Mouse (Mus musculus): ENCODE data around the gene Gm4353. TPM values are rescaled to one million over a fixed set of nuclear protein-coding genes. Genes with fewer than 3 reads are reported as not detected.
A peak's percentile ranks its signal among the peaks of the same experiment; 100 is the strongest.

Gene Gm4353
- polyA plus RNA-seq, 1 experiment from 2014 or later = 0.65 TPM

DNA sequence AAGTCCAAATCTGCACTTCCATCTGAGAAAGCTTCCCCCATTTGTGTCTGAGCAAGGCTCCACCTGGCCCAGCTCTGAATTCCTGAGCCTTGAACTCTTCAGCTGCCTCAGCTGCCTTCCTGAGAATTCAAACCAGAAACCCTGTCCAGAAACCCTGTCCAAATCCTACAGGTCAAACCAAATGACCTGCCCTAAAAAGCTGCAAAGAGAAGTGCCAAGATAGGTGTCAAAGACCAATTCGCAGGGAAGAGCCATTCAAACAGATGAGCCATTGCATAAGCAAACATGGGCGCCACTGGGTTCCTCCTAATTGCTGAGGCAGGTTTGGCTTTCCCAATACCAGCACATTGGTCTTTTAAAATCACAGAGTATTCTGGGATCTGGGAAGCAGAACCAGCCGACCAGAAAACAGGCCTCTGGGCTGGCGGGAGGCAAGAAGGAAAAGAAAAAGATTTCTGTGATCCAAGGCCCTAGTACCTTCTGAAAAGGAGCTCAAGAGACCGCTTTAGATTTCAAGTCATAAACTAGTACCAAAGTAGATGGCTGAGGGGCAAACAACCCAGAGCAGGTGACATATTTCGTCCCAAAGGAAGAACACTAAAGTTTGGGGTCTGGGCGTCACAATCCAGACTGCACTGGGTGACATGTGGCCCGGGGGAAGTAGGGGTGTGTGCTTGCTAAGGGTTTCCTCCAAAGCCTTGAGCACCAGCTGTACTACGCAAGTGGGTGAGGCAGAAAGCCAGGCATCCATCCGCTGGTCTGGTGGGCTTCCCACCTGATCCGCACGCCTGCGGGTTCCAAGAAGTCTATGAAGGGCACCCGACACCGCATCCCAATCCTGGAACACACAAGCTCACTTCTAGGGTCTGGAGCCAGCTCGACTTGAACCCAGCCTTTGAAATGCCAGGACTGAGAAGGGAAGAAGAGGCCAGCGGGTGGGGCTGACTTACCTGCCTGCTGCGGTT lies 47.6 kb downstream of the Gm4353 start:
- no peaks in the 10 kb centered on the region for H3K36me3 ChIP-seq (ENCODE audit: control insufficient read depth, insufficient read depth, low read length)
- H3K4me2 ChIP-seq (ENCODE audit: low read depth, low read length) = no peak overlapping the region
- H3K9ac ChIP-seq (ENCODE audit: low read depth, low read length) = no peak overlapping the region
- no peak overlapping the region for H3K4me3 ChIP-seq (ENCODE audit: low read length)
- WGBS = 43% methylated on average over 18 of the region's 18 CpGs
- H3K4me1 ChIP-seq (ENCODE audit: control insufficient read depth, insufficient read depth, low read length) = peaks cover 13% of the 10 kb centered on the region
- ATAC-seq = no peak
- H3K9me3 ChIP-seq (ENCODE audit: control insufficient read depth, low read length) = no peaks in the 10 kb centered on the region
- no peak overlapping the region for H3K27ac ChIP-seq (ENCODE audit: low read length)
- H3K27me3 ChIP-seq (replicated peaks; ENCODE audit: control insufficient read depth, insufficient read depth, low read length) = peaks cover 37% of the 10 kb centered on the region

DNA sequence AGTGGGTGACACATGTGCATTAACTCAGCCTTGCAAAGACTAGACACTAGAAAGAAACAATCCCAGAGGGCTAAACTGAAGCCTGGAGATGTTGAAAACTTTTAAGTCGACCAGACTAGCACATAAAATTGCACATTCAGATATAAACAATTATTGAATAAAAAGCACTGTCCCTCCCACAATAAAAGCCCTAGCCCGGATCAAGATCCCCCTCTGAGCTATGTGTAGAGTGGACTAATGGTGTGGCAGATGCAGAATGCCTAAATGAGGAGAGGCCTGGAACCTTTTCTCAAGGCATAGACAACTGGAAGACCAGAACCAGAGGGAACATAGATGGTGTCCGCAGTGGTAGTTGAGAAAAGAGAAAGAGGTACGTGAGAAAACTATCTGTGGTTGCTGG lies 48.9 kb downstream of the Gm4353 start:
- no peak overlapping the region for H3K9ac ChIP-seq (ENCODE audit: low read depth, low read length)
- peaks cover 37% of the 10 kb centered on the region for H3K27me3 ChIP-seq (replicated peaks; ENCODE audit: control insufficient read depth, insufficient read depth, low read length)
- no peaks in the 10 kb centered on the region for H3K9me3 ChIP-seq (ENCODE audit: control insufficient read depth, low read length)
- no peaks in the 10 kb centered on the region for H3K36me3 ChIP-seq (ENCODE audit: control insufficient read depth, insufficient read depth, low read length)
- no peak for ATAC-seq
- WGBS = 65% methylated on average over 4 of the region's 4 CpGs
- no peak overlapping the region for H3K4me2 ChIP-seq (ENCODE audit: low read depth, low read length)
- H3K4me1 ChIP-seq (ENCODE audit: control insufficient read depth, insufficient read depth, low read length) = peaks cover 15% of the 10 kb centered on the region
- H3K4me3 ChIP-seq (ENCODE audit: low read length) = no peak overlapping the region
- H3K27ac ChIP-seq (ENCODE audit: low read length) = no peak overlapping the region

DNA sequence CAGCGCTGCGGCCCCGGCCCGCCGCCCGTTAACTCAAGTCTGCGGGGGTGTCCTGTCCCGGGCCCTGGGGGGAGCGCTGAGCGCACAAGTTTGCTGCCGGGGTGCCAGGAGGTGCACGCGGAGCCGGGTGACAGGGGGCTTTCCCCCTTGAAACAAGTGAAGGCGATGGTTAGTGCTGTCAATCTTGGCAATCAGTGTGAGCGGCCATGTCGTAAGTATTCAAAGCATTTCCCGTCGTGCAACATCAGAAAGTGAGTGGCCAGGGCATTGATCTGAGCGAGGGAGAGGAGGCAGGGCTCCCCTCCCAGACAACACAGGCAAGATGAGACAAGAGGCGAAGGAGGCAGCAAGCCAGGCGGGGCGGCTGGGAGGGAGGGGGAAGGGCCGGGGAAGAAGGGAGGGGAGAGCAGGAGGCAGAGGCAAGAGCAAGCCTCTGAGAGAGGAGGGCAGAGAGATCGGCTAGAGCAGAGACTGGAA lies 50.1 kb downstream of the Gm4353 start:
- H3K4me1 ChIP-seq (ENCODE audit: control insufficient read depth, insufficient read depth, low read length) = peaks cover 10% of the 10 kb centered on the region

GRCm38 (mm10) chr7:116033371-116034241 lies 50.8 kb downstream of the Gm4353 start:
- H3K4me2 ChIP-seq (ENCODE audit: low read depth, low read length) = peak overlapping the region; percentile 98
- H3K4me3 ChIP-seq (ENCODE audit: low read length) = peak overlapping the region; percentile 69
- peak overlapping the region; percentile 33; the same call in 1 of the 2 replicates for H3K27ac ChIP-seq (ENCODE audit: low read length)
- peaks cover 29% of the 10 kb centered on the region for H3K27me3 ChIP-seq (replicated peaks; ENCODE audit: control insufficient read depth, insufficient read depth, low read length)
- H3K9me3 ChIP-seq (ENCODE audit: control insufficient read depth, low read length) = no peaks in the 10 kb centered on the region
- H3K36me3 ChIP-seq (ENCODE audit: control insufficient read depth, insufficient read depth, low read length) = no peaks in the 10 kb centered on the region
- peak; percentile 31 for ATAC-seq
- peak overlapping the region; percentile 68 for H3K9ac ChIP-seq (ENCODE audit: low read depth, low read length)
- WGBS = under 1% methylated on average over 54 of the region's 54 CpGs
- peaks cover 6% of the 10 kb centered on the region for H3K4me1 ChIP-seq (ENCODE audit: control insufficient read depth, insufficient read depth, low read length)

More for the DNA sequence above, 50.1 kb downstream of the Gm4353 start:
- H3K9ac ChIP-seq (ENCODE audit: low read depth, low read length) = peak overlapping the region; percentile 68
- H3K36me3 ChIP-seq (ENCODE audit: control insufficient read depth, insufficient read depth, low read length) = no peaks in the 10 kb centered on the region
- under 1% methylated on average over 24 of the region's 25 CpGs for WGBS
- H3K4me2 ChIP-seq (ENCODE audit: low read depth, low read length) = peak overlapping the region; percentile 98
- peak overlapping the region; percentile 69 for H3K4me3 ChIP-seq (ENCODE audit: low read length)
- peak; percentile 27 for ATAC-seq
- H3K9me3 ChIP-seq (ENCODE audit: control insufficient read depth, low read length) = no peaks in the 10 kb centered on the region
- H3K27ac ChIP-seq (ENCODE audit: low read length) = no peak overlapping the region
- H3K27me3 ChIP-seq (replicated peaks; ENCODE audit: control insufficient read depth, insufficient read depth, low read length) = peaks cover 32% of the 10 kb centered on the region

Other genes starting within 250 kb of the Gm4353 start
- 25.3 and 26.2 TPM in 2 replicates for gene Sox6, start 45.8 kb downstream of the Gm4353 start, polyA plus RNA-seq (2015; fragmentation: Nextera tagmentation; extraction: Ambion mirVana)
- 180 and 206 TPM in 2 replicates for gene 1110004F10Rik, start 45.2 kb downstream of the Gm4353 start, polyA plus RNA-seq (2015; fragmentation: Nextera tagmentation; extraction: Ambion mirVana)
- gene Plekha7, start 223.7 kb upstream of the Gm4353 start, polyA plus RNA-seq (2015; fragmentation: Nextera tagmentation; extraction: Ambion mirVana) = 18.7 and 24.3 TPM in 2 replicates
- gene Rps13, start 249.6 kb upstream of the Gm4353 start, polyA plus RNA-seq (2015; fragmentation: Nextera tagmentation; extraction: Ambion mirVana) = 744 and 753 TPM in 2 replicates